Mouse (Mus musculus) heart, embryonic 12.5 days (tissue): ENCODE data around the gene Slc30a1. TPM values are rescaled to one million over a fixed set of nuclear protein-coding genes. Genes with fewer than 3 reads are reported as not detected.

Experiments used
- ATAC-seq: fragments of 200-750 bp; cut with Nextera tagmentation; 2 replicates; pipeline ENCODE4 v1.8.0; 2017; ENCODE audit warnings: moderate TSS enrichment, moderate library complexity; ENCODE audit not compliant: insufficient number of reproducible peaks, low FRiP score
- H3K27ac ChIP-seq: fragments of 300-500 bp; sonication (generic); 2 replicates; pipeline ENCODE4 v1.5.1; 2016; ENCODE audit warnings: mild to moderate bottlenecking, moderate library complexity; ENCODE audit not compliant: poor library complexity, severe bottlenecking
- H3K27me3 ChIP-seq: fragments of 300-500 bp; sonication (generic); replicated peaks from 2 replicates; pipeline ENCODE4 v1.6.1; 2016; ENCODE audit warnings: mild to moderate bottlenecking, moderate library complexity
- H3K36me3 ChIP-seq: fragments of 300-500 bp; sonication (generic); 2 replicates; pipeline ENCODE4 v1.6.1; 2016; ENCODE audit warnings: mild to moderate bottlenecking, moderate library complexity
- H3K4me1 ChIP-seq: fragments of 300-500 bp; sonication (generic); replicated peaks from 2 replicates; pipeline ENCODE4 v1.6.1; 2016; ENCODE audit warnings: mild to moderate bottlenecking
- H3K4me2 ChIP-seq: fragments of 300-500 bp; sonication (generic); 2 replicates; pipeline ENCODE4 v1.6.1; 2016; ENCODE audit warnings: mild to moderate bottlenecking, moderate library complexity
- H3K4me3 ChIP-seq: fragments of 300-500 bp; sonication (generic); 2 replicates; pipeline ENCODE4 v1.5.1; 2016; ENCODE audit warnings: mild to moderate bottlenecking
- H3K9ac ChIP-seq: fragments of 300-500 bp; sonication (generic); 2 replicates; pipeline ENCODE4 v1.6.1; 2016; ENCODE audit warnings: mild to moderate bottlenecking, moderate library complexity
- H3K9me3 ChIP-seq: fragments of 300-500 bp; sonication (generic); replicated peaks from 2 replicates; pipeline ENCODE4 v1.6.1; 2016; ENCODE audit warnings: mild to moderate bottlenecking, moderate library complexity
- WGBS: fragments of 180-500 bp; shearing (Covaris S2); methylation state at CpG from one replicate; pipeline ENCODE4 v1.1.7; 2016; 5-methylcytosine and 5-hydroxymethylcytosine counted together
- polyA plus RNA-seq: library from polyadenylated mRNA; unstranded; fragments of >200 nt; fragmentation: Nextera tagmentation; extraction: Ambion mirVana; gene quantifications from 2 replicates; pipeline ENCODE4 v1.2.1, GENCODE M21; 2016

Gene Slc30a1
- 4.8 and 5.0 TPM in 2 replicates for polyA plus RNA-seq

DNA sequence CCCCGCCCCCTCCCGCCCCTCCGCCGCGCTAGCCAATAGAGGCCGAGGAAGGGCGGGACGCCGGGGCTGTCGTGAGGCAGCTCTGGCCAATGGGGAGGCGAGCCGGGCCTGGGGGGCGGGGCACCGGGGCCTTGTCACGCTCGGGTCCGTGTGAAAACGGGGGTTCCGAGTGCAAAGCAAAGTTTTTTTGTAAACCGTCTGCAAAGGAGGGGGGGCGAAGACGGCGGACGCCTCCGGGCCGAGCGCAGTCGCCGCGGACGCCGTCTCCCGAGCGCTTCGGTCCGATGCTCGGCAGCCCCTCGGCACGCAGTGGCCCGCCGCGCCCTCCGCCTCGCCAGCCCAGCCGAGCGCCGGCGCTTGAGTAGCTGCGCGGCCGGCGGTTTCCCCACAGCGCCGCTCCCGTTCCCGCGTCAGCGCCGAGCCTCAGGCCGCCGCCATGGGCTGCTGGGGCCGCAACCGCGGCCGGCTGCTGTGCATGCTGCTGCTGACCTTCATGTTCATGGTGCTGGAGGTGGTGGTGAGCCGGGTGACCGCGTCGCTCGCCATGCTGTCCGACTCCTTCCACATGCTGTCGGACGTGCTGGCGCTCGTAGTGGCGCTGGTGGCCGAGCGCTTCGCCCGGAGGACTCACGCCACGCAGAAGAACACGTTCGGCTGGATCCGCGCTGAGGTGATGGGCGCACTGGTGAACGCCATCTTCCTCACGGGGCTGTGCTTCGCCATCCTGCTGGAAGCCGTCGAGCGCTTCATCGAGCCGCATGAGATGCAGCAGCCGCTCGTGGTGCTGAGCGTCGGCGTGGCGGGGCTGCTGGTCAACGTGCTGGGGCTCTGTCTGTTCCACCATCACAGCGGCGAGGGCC is at the start of gene Slc30a1:
Gene Slc30a1 (plus strand): TSS at position 197 of the 860 bp plus-strand sequence.
- peak; percentile 98 for ATAC-seq
- no peaks in the 10 kb centered on the region for H3K27me3 ChIP-seq
- H3K4me3 ChIP-seq, result peak within 1 kb of the TSS; percentile 75
- peaks cover 40% of the 10 kb centered on the region for H3K4me1 ChIP-seq
- peaks cover 18% of the 10 kb centered on the region for H3K36me3 ChIP-seq
- H3K9ac ChIP-seq, result peak within 1 kb of the TSS; percentile 87
- H3K9me3 ChIP-seq, result no peaks in the 10 kb centered on the region
- H3K27ac ChIP-seq, result peak within 1 kb of the TSS; percentile 91
- peak within 1 kb of the TSS; percentile 89 for H3K4me2 ChIP-seq
- WGBS, result under 1% methylated on average over 103 of the region's 104 CpGs

GRCm38 (mm10) chr1:191856886-191857651 is 49.5 kb upstream of the Slc30a1 start:
- Histone ChIP-seq H3K4me1 (peaks cover 19% of the 10 kb centered on the region), H3K9ac (no peak overlapping the region), H3K4me2 (no peak overlapping the region), H3K9me3 (0 out of 2 replicates have a peak, but pooled peaks cover 7% of the 10 kb centered on the region), H3K4me3 (no peak overlapping the region), H3K27me3 (no peaks in the 10 kb centered on the region), H3K27ac (no peak overlapping the region), H3K36me3 (no peaks in the 10 kb centered on the region)
- no peak for ATAC-seq
- 87% methylated on average over 5 of the region's 5 CpGs for whole genome bisulfite sequencing

DNA sequence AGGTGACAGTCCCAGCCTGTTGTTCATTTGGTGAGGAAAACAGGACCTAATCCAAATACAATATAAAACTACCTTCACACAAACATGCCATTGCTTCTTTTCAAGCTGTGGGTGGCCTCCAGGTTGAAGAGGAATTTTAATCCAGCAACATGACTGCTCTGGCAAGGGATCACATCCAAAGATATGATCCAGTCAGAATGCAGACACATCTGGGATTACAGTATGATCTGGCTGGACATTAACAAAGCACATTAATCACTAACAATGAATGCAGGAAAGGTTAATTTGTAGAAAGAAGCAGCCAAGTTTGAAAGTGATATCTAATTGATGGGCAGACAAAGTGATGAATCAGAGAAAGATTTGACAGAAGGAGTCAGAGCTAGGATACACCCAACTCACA is 48.4 kb upstream of the Slc30a1 start:
- Histone ChIP-seq H3K4me2 (no peak overlapping the region), H3K36me3 (no peaks in the 10 kb centered on the region), H3K9ac (no peak overlapping the region), H3K9me3 (0 out of 2 replicates have a peak, but pooled peaks cover 7% of the 10 kb centered on the region), H3K4me1 (peaks cover 15% of the 10 kb centered on the region), H3K4me3 (no peak overlapping the region), H3K27ac (no peak overlapping the region), H3K27me3 (no peaks in the 10 kb centered on the region)
- no peak for ATAC-seq

DNA sequence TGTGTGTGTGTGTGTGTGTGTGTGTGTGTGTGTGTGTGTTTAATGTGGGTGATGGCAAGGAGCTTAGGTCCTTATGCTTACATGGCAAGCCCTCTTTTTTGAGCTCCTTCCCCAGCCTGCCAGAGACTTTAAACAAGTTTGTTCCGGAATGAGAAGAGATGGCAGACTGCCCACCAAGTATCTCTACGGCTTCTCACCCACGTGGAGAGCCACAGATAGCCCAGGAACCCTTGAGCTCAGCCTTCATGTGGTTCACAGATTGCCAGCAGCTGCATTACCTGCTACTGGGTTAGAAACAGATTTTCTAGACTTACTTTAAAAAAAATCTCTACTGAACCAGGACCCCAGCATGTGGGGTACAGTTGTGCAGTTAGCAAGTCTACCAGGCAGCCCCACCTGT is 46.7 kb upstream of the Slc30a1 start:
- Histone ChIP-seq H3K9me3 (0 out of 2 replicates have a peak, but pooled peaks cover 7% of the 10 kb centered on the region), H3K27me3 (no peaks in the 10 kb centered on the region), H3K4me1 (peaks cover 26% of the 10 kb centered on the region), H3K4me3 (no peak overlapping the region), H3K36me3 (no peaks in the 10 kb centered on the region), H3K27ac (peak overlapping the region; percentile 30; the same call in 1 of the 2 replicates), H3K9ac (no peak overlapping the region), H3K4me2 (no peak overlapping the region)
- 58% methylated on average over 3 of the region's 3 CpGs for WGBS
- ATAC-seq, result no peak

- no peaks in the 10 kb centered on the region for H3K36me3 ChIP-seq
- peaks cover 13% of the 10 kb centered on the region for H3K4me1 ChIP-seq
- no peak for ATAC-seq
- no peak overlapping the region for H3K9ac ChIP-seq
- no peaks in the 10 kb centered on the region for H3K27me3 ChIP-seq
- 0 out of 2 replicates have a peak, but pooled peaks cover 7% of the 10 kb centered on the region for H3K9me3 ChIP-seq
- no peak overlapping the region for H3K27ac ChIP-seq
- WGBS, result 61% methylated on average over 5 of the region's 5 CpGs
- no peak overlapping the region for H3K4me2 ChIP-seq
- H3K4me3 ChIP-seq, result no peak overlapping the region
Observed at GRCm38 (mm10) chr1:191861247-191861646, 45.3 kb upstream of the Slc30a1 start.

DNA sequence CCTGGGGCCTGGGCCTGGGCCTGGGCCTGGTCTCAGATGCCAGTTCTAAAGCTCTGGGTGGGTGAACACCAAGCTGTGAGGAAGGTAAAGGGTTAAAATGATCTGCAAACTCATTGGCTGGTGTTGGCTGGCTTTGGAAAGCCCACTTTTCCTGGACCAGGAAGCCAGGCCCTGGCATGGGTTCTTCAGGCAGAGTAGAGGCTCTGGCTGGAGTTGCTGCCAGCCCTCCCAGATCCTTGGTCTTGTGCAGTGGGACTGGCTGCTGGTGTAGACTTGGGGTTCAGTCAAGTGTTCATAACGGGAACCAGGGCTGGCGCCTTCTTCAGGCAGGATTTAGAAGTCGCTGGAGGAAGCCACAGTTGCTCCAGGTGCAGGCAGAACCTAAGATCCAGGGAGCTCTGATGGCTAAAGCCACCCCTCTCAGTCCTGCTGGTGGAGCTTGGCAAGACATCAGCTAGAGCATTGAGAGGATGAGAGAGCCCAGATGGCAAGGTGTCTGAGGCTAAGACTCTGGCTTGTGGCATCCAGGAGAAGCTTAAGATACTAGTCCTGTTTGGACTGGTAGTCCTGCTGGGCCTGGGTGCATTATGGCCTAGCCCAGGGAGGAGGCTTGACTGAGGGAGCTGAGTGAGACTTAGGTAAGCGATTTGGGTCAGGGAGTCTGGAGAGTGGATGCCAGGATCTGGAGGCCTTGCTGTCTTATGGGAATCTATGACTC is 42.6 kb upstream of the Slc30a1 start:
- Histone ChIP-seq H3K4me2 (no peak overlapping the region), H3K4me3 (no peak overlapping the region), H3K9ac (no peak overlapping the region), H3K27ac (no peak overlapping the region), H3K27me3 (no peaks in the 10 kb centered on the region), H3K36me3 (no peaks in the 10 kb centered on the region), H3K4me1 (peaks cover 13% of the 10 kb centered on the region), H3K9me3 (0 out of 2 replicates have a peak, but pooled peaks cover 6% of the 10 kb centered on the region)
- ATAC-seq, result no peak
- WGBS, result 66% methylated on average over 4 of the region's 4 CpGs

DNA sequence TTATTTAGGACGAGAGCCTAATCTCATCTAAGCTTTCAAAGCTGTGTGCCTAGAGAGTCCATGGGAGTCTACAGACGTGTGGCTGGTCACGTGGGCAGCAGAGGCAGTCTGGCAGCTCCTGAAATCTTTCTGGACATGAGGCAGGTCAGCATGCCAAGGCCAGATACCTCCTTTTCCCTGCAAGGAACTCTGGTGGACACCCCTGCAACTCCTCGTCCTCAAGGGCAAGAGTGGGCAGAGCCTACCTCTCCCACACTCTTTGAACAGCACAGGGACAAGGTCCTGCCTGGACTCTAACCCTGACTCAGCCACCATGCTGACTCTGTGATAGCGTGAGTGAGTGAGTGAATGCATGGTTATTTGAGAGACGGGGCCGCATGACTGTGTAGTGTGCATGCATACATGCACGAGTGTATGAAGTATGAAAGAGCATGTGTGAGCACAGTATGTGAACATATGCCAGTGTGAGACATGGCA is 42.0 kb upstream of the Slc30a1 start:
- H3K9me3 ChIP-seq, result 0 out of 2 replicates have a peak, but pooled peaks cover under 1% of the 10 kb centered on the region
- H3K27me3 ChIP-seq, result no peaks in the 10 kb centered on the region
- ATAC-seq, result no peak
- no peaks in the 10 kb centered on the region for H3K36me3 ChIP-seq
- peaks cover 13% of the 10 kb centered on the region for H3K4me1 ChIP-seq
- H3K4me2 ChIP-seq, result no peak overlapping the region
- WGBS, result 75% methylated on average over 8 of the region's 8 CpGs
- H3K4me3 ChIP-seq, result no peak overlapping the region
- no peak overlapping the region for H3K9ac ChIP-seq
- H3K27ac ChIP-seq, result no peak overlapping the region

GRCm38 (mm10) chr1:191872076-191872710 is 34.4 kb upstream of the Slc30a1 start:
- 76% methylated on average over 6 of the region's 6 CpGs for WGBS
- Histone ChIP-seq H3K36me3 (no peaks in the 10 kb centered on the region), H3K4me2 (no peak overlapping the region), H3K27ac (no peak overlapping the region), H3K27me3 (no peaks in the 10 kb centered on the region), H3K9me3 (no peaks in the 10 kb centered on the region), H3K4me1 (peaks cover 13% of the 10 kb centered on the region), H3K9ac (no peak overlapping the region), H3K4me3 (no peak overlapping the region)
- no peak for ATAC-seq

DNA sequence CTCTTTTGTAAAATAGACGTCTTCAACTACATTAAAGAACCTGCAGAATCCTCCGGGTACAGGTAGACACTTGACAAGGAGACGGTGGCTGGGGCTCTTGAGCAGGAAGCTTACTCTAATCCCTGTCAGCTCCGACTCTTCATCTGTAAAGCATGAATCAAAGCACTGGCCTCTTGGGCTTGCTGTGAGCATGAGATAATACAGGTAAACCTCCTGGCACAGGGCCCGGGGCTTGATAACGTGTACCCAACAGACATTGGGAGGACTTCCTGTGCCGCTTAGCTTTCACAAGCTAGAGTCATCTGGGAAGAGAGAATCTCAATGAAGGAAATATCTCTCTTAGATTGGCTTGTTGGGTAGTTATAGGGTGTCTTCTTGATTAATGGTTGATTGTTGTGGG is 31.6 kb upstream of the Slc30a1 start:
- no peak overlapping the region for H3K4me3 ChIP-seq
- no peaks in the 10 kb centered on the region for H3K36me3 ChIP-seq
- no peak overlapping the region for H3K4me2 ChIP-seq
- 65% methylated on average over 7 of the region's 7 CpGs for WGBS
- H3K9me3 ChIP-seq, result 0 out of 2 replicates have a peak, but pooled peaks cover 3% of the 10 kb centered on the region
- no peak overlapping the region for H3K9ac ChIP-seq
- H3K4me1 ChIP-seq, result peaks cover 37% of the 10 kb centered on the region
- no peaks in the 10 kb centered on the region for H3K27me3 ChIP-seq
- no peak for ATAC-seq
- H3K27ac ChIP-seq, result no peak overlapping the region

DNA sequence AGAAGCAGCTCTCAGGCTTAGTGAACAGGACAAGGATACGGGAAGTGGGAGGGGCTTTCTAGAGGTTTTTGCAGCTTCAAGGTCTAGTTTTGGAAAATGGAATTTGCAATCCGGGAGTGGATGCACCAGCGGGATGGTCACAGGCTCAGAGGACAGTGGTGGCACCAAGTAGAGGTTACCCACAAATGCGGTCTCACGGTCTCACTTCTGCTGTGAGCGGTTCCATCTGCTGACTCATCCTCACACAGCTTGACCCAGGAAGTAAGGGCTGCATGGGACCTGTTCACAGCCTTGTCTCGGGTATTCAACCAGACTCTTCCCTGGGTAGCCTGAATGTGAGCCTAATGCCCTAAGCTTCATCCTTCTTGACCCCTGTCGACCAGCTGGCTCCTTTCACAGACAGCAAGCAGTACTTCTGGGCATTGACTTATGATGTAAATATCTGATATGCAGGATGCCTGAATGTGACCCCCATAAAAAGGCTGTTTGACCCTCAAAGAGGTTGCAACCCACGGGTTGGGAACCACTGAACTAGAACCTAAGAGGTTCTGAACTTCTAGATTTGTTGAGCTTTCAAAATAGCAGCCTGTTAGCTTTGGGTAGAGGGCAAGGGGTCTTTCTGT is 30.8 kb upstream of the Slc30a1 start:
- Histone ChIP-seq H3K27me3 (no peaks in the 10 kb centered on the region), H3K4me3 (no peak overlapping the region), H3K9ac (no peak overlapping the region), H3K4me1 (peaks cover 42% of the 10 kb centered on the region), H3K36me3 (no peaks in the 10 kb centered on the region), H3K4me2 (no peak overlapping the region), H3K9me3 (0 out of 2 replicates have a peak, but pooled peaks cover 3% of the 10 kb centered on the region), H3K27ac (no peak overlapping the region)
- WGBS, result 65% methylated on average over 9 of the region's 9 CpGs
- ATAC-seq, result peak; percentile 82
